Mouse (Mus musculus): ENCODE measurements around the gene Ift140. TPM values are rescaled to one million over a fixed set of nuclear protein-coding genes. Genes with fewer than 3 reads are reported as not detected.

The Ift140 gene
- total RNA-seq, 1 experiment from 2014 or later = 41.7 TPM

GRCm38 (mm10) chr17:25068690-25069089 is 52.8 kb downstream of the Ift140 start:
- ATAC-seq (replicated peaks; ENCODE audit: low read depth, poor library complexity, severe bottlenecking) = no peak

- ATAC-seq (replicated peaks; ENCODE audit: low read depth, poor library complexity, severe bottlenecking) = no peak
Observed at GRCm38 (mm10) chr17:25076906-25077305, 61.0 kb downstream of the Ift140 start.

GRCm38 (mm10) chr17:25077771-25078372 is 62.0 kb downstream of the Ift140 start:
- ATAC-seq (replicated peaks; ENCODE audit: low read depth, poor library complexity, severe bottlenecking) = no peak

GRCm38 (mm10) chr17:25080210-25080609 is 64.3 kb downstream of the Ift140 start:
- no peak for ATAC-seq (replicated peaks; ENCODE audit: low read depth, poor library complexity, severe bottlenecking)

- ATAC-seq (replicated peaks; ENCODE audit: low read depth, poor library complexity, severe bottlenecking) = no peak
Observed at GRCm38 (mm10) chr17:25080960-25081381, 65.1 kb downstream of the Ift140 start.

- ATAC-seq (replicated peaks; ENCODE audit: low read depth, poor library complexity, severe bottlenecking) = no peak
Observed at GRCm38 (mm10) chr17:25082081-25082847, 66.4 kb downstream of the Ift140 start.

GRCm38 (mm10) chr17:25082887-25083286 is 67.0 kb downstream of the Ift140 start:
- ATAC-seq (replicated peaks; ENCODE audit: low read depth, poor library complexity, severe bottlenecking) = no peak

- 0 out of 2 replicates have a peak, but pooled peaks have one; percentile 8 for ATAC-seq (replicated peaks; ENCODE audit: low read depth, poor library complexity, severe bottlenecking)
Observed at GRCm38 (mm10) chr17:25083444-25083931, 67.6 kb downstream of the Ift140 start, which contains the start of gene Tmem204. Gene Tmem204, minus strand, starts transcription at chr17:25083591.

- ATAC-seq (replicated peaks; ENCODE audit: low read depth, poor library complexity, severe bottlenecking) = no peak
Observed at GRCm38 (mm10) chr17:25084835-25085385, 69.0 kb downstream of the Ift140 start.

GRCm38 (mm10) chr17:25086724-25087123 is 70.8 kb downstream of the Ift140 start:
- no peak for ATAC-seq (replicated peaks; ENCODE audit: low read depth, poor library complexity, severe bottlenecking)

- no peak for ATAC-seq (replicated peaks; ENCODE audit: low read depth, poor library complexity, severe bottlenecking)
Observed at GRCm38 (mm10) chr17:25089158-25089557, 73.3 kb downstream of the Ift140 start.

GRCm38 (mm10) chr17:25090450-25090849 is 74.6 kb downstream of the Ift140 start:
- ATAC-seq (replicated peaks; ENCODE audit: low read depth, poor library complexity, severe bottlenecking) = no peak

GRCm38 (mm10) chr17:25096221-25096620 is 80.3 kb downstream of the Ift140 start:
- ATAC-seq (replicated peaks; ENCODE audit: low read depth, poor library complexity, severe bottlenecking) = no peak

GRCm38 (mm10) chr17:25100052-25100451 is 84.2 kb downstream of the Ift140 start:
- no peak for ATAC-seq (replicated peaks; ENCODE audit: low read depth, poor library complexity, severe bottlenecking)

GRCm38 (mm10) chr17:25101338-25101737 is 85.5 kb downstream of the Ift140 start:
- ATAC-seq (replicated peaks; ENCODE audit: low read depth, poor library complexity, severe bottlenecking) = no peak

- ATAC-seq (replicated peaks; ENCODE audit: low read depth, poor library complexity, severe bottlenecking) = no peak
Observed at GRCm38 (mm10) chr17:25107786-25108185, 91.9 kb downstream of the Ift140 start.

- peak; percentile 82 for ATAC-seq (replicated peaks; ENCODE audit: low read depth, poor library complexity, severe bottlenecking)
Observed at GRCm38 (mm10) chr17:25109578-25109977, 93.7 kb downstream of the Ift140 start.

GRCm38 (mm10) chr17:25110590-25110989 is 94.7 kb downstream of the Ift140 start:
- no peak for ATAC-seq (replicated peaks; ENCODE audit: low read depth, poor library complexity, severe bottlenecking)

GRCm38 (mm10) chr17:25111220-25111619 is 95.3 kb downstream of the Ift140 start:
- ATAC-seq (replicated peaks; ENCODE audit: low read depth, poor library complexity, severe bottlenecking) = no peak

GRCm38 (mm10) chr17:25111739-25112422 is 96.0 kb downstream of the Ift140 start:
- no peak for ATAC-seq (replicated peaks; ENCODE audit: low read depth, poor library complexity, severe bottlenecking)

Measured in common myeloid progenitor, adult 5-6 weeks (primary cell).